Mouse (Mus musculus) midbrain, postnatal 0 days (tissue): Measurements from ENCODE around the gene Sox10. TPM values are rescaled to one million over a fixed set of nuclear protein-coding genes. Genes with fewer than 3 reads are reported as not detected.

Experiments used
- ATAC-seq: fragments of 200-750 bp; cut with Nextera tagmentation; 2 replicates; pipeline ENCODE4 v1.8.0; 2017; ENCODE audit warnings: moderate number of reproducible peaks, mild to moderate bottlenecking, moderate TSS enrichment, moderate library complexity; ENCODE audit not compliant: low FRiP score
- DNase-seq: peaks from one replicate; pipeline ENCODE4 v3.0.0-alpha.2; 2015; ENCODE audit warnings: low spot score
- H3K27ac ChIP-seq: fragments of 300-500 bp; sonication (generic); 2 replicates; pipeline ENCODE4 v1.5.1; 2014; ENCODE audit warnings: low read depth, mild to moderate bottlenecking, low read length, mixed read lengths
- H3K27me3 ChIP-seq: fragments of 300-500 bp; sonication (generic); 2 replicates; pipeline ENCODE4 v1.6.1; 2014; ENCODE audit warnings: low read length, control low read depth, mixed read lengths; ENCODE audit not compliant: insufficient read depth
- H3K36me3 ChIP-seq: fragments of 300-500 bp; sonication (generic); 2 replicates; pipeline ENCODE4 v1.6.1; 2014; ENCODE audit warnings: low read length, control low read depth, mixed read lengths; ENCODE audit not compliant: insufficient read depth
- H3K4me1 ChIP-seq: fragments of 300-500 bp; sonication (generic); 2 replicates; pipeline ENCODE4 v1.6.1; 2014; ENCODE audit warnings: mild to moderate bottlenecking, control low read depth, antibody characterized with exemption, low read length, mixed read lengths; ENCODE audit not compliant: insufficient read depth
- H3K4me2 ChIP-seq: fragments of 300-500 bp; sonication (generic); 2 replicates; pipeline ENCODE4 v1.6.1; 2014; ENCODE audit warnings: low read depth, mild to moderate bottlenecking, low read length, mixed read lengths; ENCODE audit not compliant: poor library complexity, severe bottlenecking
- H3K4me3 ChIP-seq: fragments of 300-500 bp; sonication (generic); 2 replicates; pipeline ENCODE4 v1.5.1; 2014; ENCODE audit warnings: low read depth, mild to moderate bottlenecking, low read length, moderate library complexity
- H3K9ac ChIP-seq: fragments of 300-500 bp; sonication (generic); replicated peaks from 2 replicates; pipeline ENCODE4 v1.6.1; 2014; ENCODE audit warnings: mild to moderate bottlenecking, low read length, moderate library complexity, mixed read lengths; ENCODE audit not compliant: poor library complexity, severe bottlenecking
- H3K9me3 ChIP-seq: fragments of 300-500 bp; sonication (generic); 2 replicates; pipeline ENCODE4 v1.6.1; 2016; ENCODE audit warnings: low read length, control low read depth
- CTCF ChIP-seq: IDR thresholded peaks from 2 replicates; pipeline ENCODE4 v1.5.1; 2016; ENCODE audit warnings: antibody characterized with exemption, mild to moderate bottlenecking
- WGBS: fragments of 180-500 bp; shearing (Covaris S2); extraction: QIAGEN DNeasy Blood & Tissue Kit; methylation state at CpG from one replicate; pipeline ENCODE4 v1.1.7; 2014; 5-methylcytosine and 5-hydroxymethylcytosine counted together
- polyA plus RNA-seq: library from polyadenylated mRNA; unstranded; fragments of >200 nt; fragmentation: Nextera tagmentation; extraction: Ambion mirVana; gene quantifications from 2 replicates; pipeline ENCODE4 v1.2.1, GENCODE M21; 2015
- total RNA-seq: library from RNA; depleted of rRNA; stranded (reverse); fragments of >200 nt; gene quantifications from 2 replicates; pipeline ENCODE4 v1.2.3, GENCODE M21; 2014

The Sox10 gene
- total and polyA plus RNA-seq, 2 experiments from 2014 or later = 6.8 to 19.2 TPM

DNA sequence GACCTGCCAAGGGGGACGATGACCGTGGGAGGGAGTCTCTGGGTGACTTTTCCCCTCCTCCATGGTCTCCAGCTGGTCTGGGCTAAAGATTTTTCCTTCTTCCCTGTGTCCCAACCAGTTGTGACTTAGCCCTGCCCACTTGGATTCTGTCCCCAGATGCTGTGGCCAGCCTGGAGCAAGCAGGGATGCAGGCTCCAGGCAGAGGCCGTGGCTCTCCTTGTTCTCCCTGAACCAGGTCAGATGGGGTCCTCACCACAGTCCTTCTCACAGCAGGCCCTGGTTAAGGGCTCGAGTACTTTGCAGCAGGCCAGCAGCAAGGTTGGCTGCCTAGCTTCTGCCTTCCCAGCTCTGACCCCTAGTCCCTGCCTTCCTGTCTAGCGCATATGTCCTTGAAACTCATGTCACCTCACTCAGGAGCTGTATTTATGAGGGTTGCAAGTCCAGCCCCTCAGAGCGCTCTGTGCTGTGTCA, 31.8 kb downstream of the Sox10 start:
- Histone ChIP-seq H3K9me3 (no peaks in the 10 kb centered on the region), H3K4me2 (no peak overlapping the region), H3K4me1 (no peaks in the 10 kb centered on the region), H3K4me3 (no peak overlapping the region), H3K36me3 (peaks cover 52% of the 10 kb centered on the region), H3K27ac (no peak overlapping the region), H3K27me3 (no peaks in the 10 kb centered on the region), H3K9ac (no peak overlapping the region)
- TF ChIP-seq CTCF = no peak
- ATAC-seq = no peak
- no peak for DNase-seq
- 84% methylated on average over 6 of the region's 6 CpGs for WGBS

DNA sequence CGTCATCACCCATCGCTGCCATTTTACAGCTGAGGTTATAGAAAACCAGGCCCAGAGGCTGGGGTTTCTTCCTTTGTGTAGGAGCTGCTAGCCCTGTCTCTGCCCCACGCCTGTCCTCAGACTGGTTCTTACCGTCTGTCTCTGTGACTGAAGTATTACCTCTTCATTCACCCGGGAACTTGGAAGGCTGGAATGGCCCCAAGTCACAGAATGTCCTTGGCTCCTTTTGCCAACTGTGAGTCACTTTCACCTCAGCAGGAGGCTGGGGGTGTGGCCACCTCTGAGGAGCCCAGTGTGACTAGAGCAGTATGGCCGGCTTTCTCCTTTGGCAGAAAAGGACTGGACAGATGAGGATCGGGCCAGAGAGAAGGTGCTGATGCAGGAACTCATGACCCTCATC, 33.6 kb downstream of the Sox10 start:
- no peaks in the 10 kb centered on the region for H3K4me1 ChIP-seq
- no peak for TF ChIP-seq CTCF
- no peak overlapping the region for H3K27ac ChIP-seq
- H3K36me3 ChIP-seq = peaks cover 69% of the 10 kb centered on the region
- ATAC-seq (no peak), DNase-seq (no peak)
- H3K9ac ChIP-seq = no peak overlapping the region
- 77% methylated on average over 7 of the region's 7 CpGs for WGBS
- H3K4me2 ChIP-seq = no peak overlapping the region
- no peaks in the 10 kb centered on the region for H3K27me3 ChIP-seq
- H3K9me3 ChIP-seq = no peaks in the 10 kb centered on the region
- H3K4me3 ChIP-seq = no peak overlapping the region

DNA sequence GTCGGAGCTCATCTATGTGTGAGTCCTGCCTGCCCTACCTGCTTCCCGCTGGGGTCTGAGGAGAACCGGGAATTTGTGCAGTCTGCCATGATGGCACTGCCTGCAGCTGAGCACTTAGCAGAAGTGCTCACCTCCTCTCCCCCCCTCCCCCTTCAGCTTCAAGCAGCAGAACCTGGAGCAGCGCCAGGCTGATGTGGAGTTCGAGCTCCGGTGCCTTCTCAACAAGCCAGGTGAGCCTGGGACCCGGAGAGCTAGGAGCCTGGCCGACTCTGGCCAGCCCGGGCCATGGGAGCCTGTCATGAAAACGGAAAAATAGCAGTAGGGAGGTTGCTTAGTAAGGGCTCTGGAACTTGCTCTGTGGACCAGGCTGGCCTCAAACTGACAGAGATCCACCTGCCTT, 34.3 kb downstream of the Sox10 start:
- 86% methylated on average over 10 of the region's 10 CpGs for WGBS
- ATAC-seq (no peak), DNase-seq (no peak)
- Histone ChIP-seq H3K9ac (no peak overlapping the region), H3K27me3 (no peaks in the 10 kb centered on the region), H3K36me3 (peaks cover 72% of the 10 kb centered on the region), H3K4me2 (no peak overlapping the region), H3K4me1 (no peaks in the 10 kb centered on the region), H3K4me3 (no peak overlapping the region), H3K9me3 (no peaks in the 10 kb centered on the region), H3K27ac (no peak overlapping the region)
- TF ChIP-seq CTCF = no peak

DNA sequence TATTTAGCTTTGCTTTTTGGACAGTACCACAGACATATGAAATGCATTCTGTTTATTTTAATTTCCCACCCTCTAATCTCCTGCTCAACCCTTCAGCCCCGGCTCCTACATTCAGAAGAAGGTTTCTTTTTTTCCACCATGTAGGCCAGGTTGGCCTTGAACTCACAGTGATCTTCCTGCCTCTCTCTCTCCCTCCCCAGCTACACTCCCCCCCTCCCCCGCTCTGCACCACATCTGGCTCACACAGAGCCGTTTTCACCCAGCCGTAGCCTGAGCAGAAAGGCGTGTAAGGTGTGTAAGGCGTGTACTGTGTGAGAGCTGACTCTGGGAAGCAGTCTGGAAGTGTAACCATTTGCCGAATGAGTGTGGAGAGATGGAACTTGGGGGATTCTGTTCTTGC, 35.7 kb downstream of the Sox10 start:
- no peak overlapping the region for H3K9ac ChIP-seq
- H3K36me3 ChIP-seq = peaks cover 85% of the 10 kb centered on the region
- 83% methylated on average over 7 of the region's 7 CpGs for WGBS
- H3K4me2 ChIP-seq = no peak overlapping the region
- H3K4me3 ChIP-seq = no peak overlapping the region
- DNase-seq (no peak), ATAC-seq (no peak)
- no peak overlapping the region for H3K27ac ChIP-seq
- H3K27me3 ChIP-seq = no peaks in the 10 kb centered on the region
- H3K4me1 ChIP-seq = no peaks in the 10 kb centered on the region
- H3K9me3 ChIP-seq = no peaks in the 10 kb centered on the region
- no peak for TF ChIP-seq CTCF

DNA sequence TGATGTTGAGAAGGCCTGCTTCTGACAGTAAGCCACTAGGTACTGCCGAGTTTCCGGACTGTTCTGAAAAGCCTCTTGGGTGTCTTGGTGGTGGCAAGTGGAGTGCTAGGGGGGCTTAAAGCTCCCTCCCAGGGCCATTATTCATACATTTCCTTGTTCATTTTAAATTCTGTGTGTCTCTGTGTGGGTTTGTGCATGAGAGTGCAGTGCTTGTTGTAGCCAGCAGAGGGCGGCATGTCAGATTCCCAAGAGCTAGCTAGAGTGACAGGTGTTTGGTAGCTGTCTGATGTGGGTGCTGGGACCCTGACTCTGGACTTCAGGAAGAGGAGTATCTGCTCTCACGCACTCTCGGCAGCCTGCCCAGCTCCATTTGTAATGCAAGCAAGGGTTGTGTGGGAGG, 36.8 kb downstream of the Sox10 start:
- peaks cover 80% of the 10 kb centered on the region for H3K36me3 ChIP-seq
- H3K27ac ChIP-seq = no peak overlapping the region
- 96% methylated on average over 5 of the region's 5 CpGs for WGBS

DNA sequence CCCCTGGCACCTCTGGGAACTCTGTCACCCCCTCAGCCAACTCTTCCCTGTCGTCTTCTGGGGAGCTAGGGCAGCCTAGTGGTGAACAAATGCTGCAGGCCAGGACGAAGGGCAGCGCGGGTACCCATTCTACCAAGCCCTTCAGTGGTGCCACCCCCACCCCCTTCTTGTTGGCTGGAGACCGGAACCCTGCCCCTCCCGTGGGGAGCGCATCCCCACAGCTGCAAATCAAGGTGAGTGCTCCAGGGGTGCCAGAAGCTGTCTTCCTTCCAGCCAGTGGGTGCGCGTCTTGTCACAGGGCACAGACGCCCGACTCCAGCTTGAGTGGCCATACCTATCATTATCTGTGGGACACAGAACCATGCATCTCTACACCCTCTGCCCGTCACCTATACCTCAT, 37.9 kb downstream of the Sox10 start:
- H3K9me3 ChIP-seq = no peaks in the 10 kb centered on the region
- TF ChIP-seq CTCF = no peak
- ATAC-seq (no peak), DNase-seq (no peak)
- WGBS = 96% methylated on average over 12 of the region's 12 CpGs
- H3K4me1 ChIP-seq = no peaks in the 10 kb centered on the region
- H3K27ac ChIP-seq = no peak overlapping the region
- no peak overlapping the region for H3K9ac ChIP-seq
- peaks cover 79% of the 10 kb centered on the region for H3K36me3 ChIP-seq
- no peaks in the 10 kb centered on the region for H3K27me3 ChIP-seq
- no peak overlapping the region for H3K4me3 ChIP-seq
- no peak overlapping the region for H3K4me2 ChIP-seq

More for the DNA sequence above, 36.8 kb downstream of the Sox10 start:
- H3K4me1 ChIP-seq = no peaks in the 10 kb centered on the region
- peak; percentile 66 for TF ChIP-seq CTCF
- H3K27me3 ChIP-seq = no peaks in the 10 kb centered on the region
- ATAC-seq = no peak
- H3K9ac ChIP-seq = no peak overlapping the region
- H3K4me3 ChIP-seq = no peak overlapping the region
- H3K4me2 ChIP-seq = no peak overlapping the region
- DNase-seq = no peak
- no peaks in the 10 kb centered on the region for H3K9me3 ChIP-seq
